Mouse (Mus musculus) heart, embryonic 14.5 days (tissue): ENCODE data around the gene Mysm1. TPM values are rescaled to one million over a fixed set of nuclear protein-coding genes. Genes with fewer than 3 reads are reported as not detected.

ENCODE experiments used
- ATAC-seq: fragments of 200-750 bp; cut with Nextera tagmentation; 2 replicates; pipeline ENCODE4 v1.8.0; 2017; ENCODE audit warnings: low read depth, moderate TSS enrichment; ENCODE audit not compliant: insufficient number of reproducible peaks, insufficient read depth, low FRiP score
- H3K27ac ChIP-seq, 2 experiments: fragments of 200-500 bp in 1 of 2; fragments of 300-500 bp in 1 of 2; sonication (generic) in 1 of 2; replicated peaks in 1 of 2; 2 replicates each; pipeline ENCODE4 v1.5.1; 2012 to 2014; ENCODE audit warnings: low read depth in 2 of 2, low read length in 2 of 2, control low read depth in 1 of 2, mild to moderate bottlenecking in 1 of 2, mixed read lengths in 1 of 2; ENCODE audit not compliant: control insufficient read depth in 1 of 2, insufficient read depth in 1 of 2
- H3K27me3 ChIP-seq: fragments of 300-500 bp; sonication (generic); 2 replicates; pipeline ENCODE4 v1.6.1; 2014; ENCODE audit warnings: mild to moderate bottlenecking, low read length, control low read depth; ENCODE audit not compliant: control insufficient read depth, insufficient read depth
- H3K36me3 ChIP-seq: fragments of 300-500 bp; sonication (generic); 2 replicates; pipeline ENCODE4 v1.6.1; 2014; ENCODE audit warnings: mild to moderate bottlenecking, control low read depth, low read length, mixed read lengths; ENCODE audit not compliant: control insufficient read depth, insufficient read depth
- H3K4me1 ChIP-seq, 2 experiments: fragments of 200-500 bp in 1 of 2; fragments of 300-500 bp in 1 of 2; sonication (generic) in 1 of 2; 2 replicates each; pipeline ENCODE4 v1.6.1; 2012 to 2014; ENCODE audit warnings: low read length in 2 of 2, control low read depth in 1 of 2, mixed read lengths in 1 of 2; ENCODE audit not compliant: control insufficient read depth in 2 of 2, insufficient read depth in 2 of 2
- H3K4me2 ChIP-seq: fragments of 300-500 bp; sonication (generic); 2 replicates; pipeline ENCODE4 v1.6.1; 2014; ENCODE audit warnings: mild to moderate bottlenecking, low read length
- H3K4me3 ChIP-seq, 2 experiments: fragments of 200-500 bp in 1 of 2; fragments of 300-500 bp in 1 of 2; sonication (generic) in 1 of 2; 2 replicates each; pipeline ENCODE4 v1.5.1; 2012 to 2014; ENCODE audit warnings: low read length in 2 of 2, mild to moderate bottlenecking in 2 of 2, control low read depth in 1 of 2, low read depth in 1 of 2, moderate library complexity in 1 of 2; ENCODE audit not compliant: control insufficient read depth in 1 of 2, insufficient read depth in 1 of 2
- H3K9ac ChIP-seq: fragments of 300-500 bp; sonication (generic); 2 replicates; pipeline ENCODE4 v1.6.1; 2014; ENCODE audit warnings: mild to moderate bottlenecking, low read length
- H3K9me3 ChIP-seq: fragments of 300-500 bp; sonication (generic); 2 replicates; pipeline ENCODE4 v1.6.1; 2016; ENCODE audit warnings: low read length, control low read depth; ENCODE audit not compliant: control insufficient read depth
- WGBS: fragments of 180-500 bp; shearing (Covaris S2); extraction: QIAGEN DNeasy Blood & Tissue Kit; methylation state at CpG from one replicate; pipeline ENCODE4 v1.1.7; 2014; 5-methylcytosine and 5-hydroxymethylcytosine counted together
- polyA plus RNA-seq: library from polyadenylated mRNA; unstranded; fragments of >200 nt; fragmentation: Nextera tagmentation; extraction: Ambion mirVana; gene quantifications from 2 replicates; pipeline ENCODE4 v1.2.1, GENCODE M21; 2014

The Mysm1 gene
- polyA plus RNA-seq, 1 experiment from 2014 or later, result 21.5 TPM

- no peak for ATAC-seq
- 85% methylated on average over 1 of the region's 1 CpGs for WGBS
- H3K9me3 ChIP-seq, result no peaks in the 10 kb centered on the region
Observed at GRCm38 (mm10) chr4:95012706-95013105, 33.8 kb upstream of the Mysm1 start.

GRCm38 (mm10) chr4:95012256-95012655, 33.4 kb upstream of the Mysm1 start:
- no peak overlapping the region for H3K9ac ChIP-seq
- H3K9me3 ChIP-seq, result no peaks in the 10 kb centered on the region
- ATAC-seq, result no peak
- H3K27me3 ChIP-seq, result no peaks in the 10 kb centered on the region
- H3K36me3 ChIP-seq, result no peaks in the 10 kb centered on the region
- H3K4me1 ChIP-seq, result no peaks in the 10 kb centered on the region
- no peak overlapping the region for H3K27ac ChIP-seq
- no peak overlapping the region for H3K4me2 ChIP-seq
- H3K4me3 ChIP-seq, result no peak overlapping the region

More at GRCm38 (mm10) chr4:95012706-95013105, 33.8 kb upstream of the Mysm1 start:
- Histone ChIP-seq H3K4me2 (no peak overlapping the region), H3K27me3 (no peaks in the 10 kb centered on the region), H3K4me3 (no peak overlapping the region), H3K9ac (no peak overlapping the region), H3K27ac (no peak overlapping the region), H3K36me3 (no peaks in the 10 kb centered on the region), H3K4me1 (no peaks in the 10 kb centered on the region)

GRCm38 (mm10) chr4:95008175-95009057, 29.5 kb upstream of the Mysm1 start:
- Histone ChIP-seq H3K4me2 (no peak overlapping the region), H3K9me3 (no peaks in the 10 kb centered on the region), H3K36me3 (no peaks in the 10 kb centered on the region), H3K4me1 (no peaks in the 10 kb centered on the region), H3K4me3 (no peak overlapping the region), H3K27ac (no peak overlapping the region), H3K27me3 (no peaks in the 10 kb centered on the region), H3K9ac (no peak overlapping the region)
- 40% methylated on average over 13 of the region's 13 CpGs for WGBS
- ATAC-seq, result no peak

- 66% methylated on average over 8 of the region's 8 CpGs for WGBS
- Histone ChIP-seq H3K9ac (no peak overlapping the region), H3K9me3 (no peaks in the 10 kb centered on the region), H3K36me3 (no peaks in the 10 kb centered on the region), H3K4me2 (no peak overlapping the region), H3K27me3 (no peaks in the 10 kb centered on the region), H3K4me3 (no peak overlapping the region), H3K27ac (no peak overlapping the region), H3K4me1 (no peaks in the 10 kb centered on the region)
- no peak for ATAC-seq
Observed at GRCm38 (mm10) chr4:95007759-95008158, 28.9 kb upstream of the Mysm1 start.

- Histone ChIP-seq H3K4me3 (no peak overlapping the region), H3K36me3 (no peaks in the 10 kb centered on the region), H3K9ac (no peak overlapping the region), H3K27ac (no peak overlapping the region), H3K9me3 (no peaks in the 10 kb centered on the region), H3K27me3 (no peaks in the 10 kb centered on the region), H3K4me2 (no peak overlapping the region), H3K4me1 (no peaks in the 10 kb centered on the region)
- WGBS, result 82% methylated on average over 6 of the region's 6 CpGs
- no peak for ATAC-seq
Observed at GRCm38 (mm10) chr4:95005251-95005830, 26.4 kb upstream of the Mysm1 start.

- Histone ChIP-seq H3K9me3 (no peaks in the 10 kb centered on the region), H3K36me3 (no peaks in the 10 kb centered on the region), H3K4me3 (no peak overlapping the region), H3K27me3 (no peaks in the 10 kb centered on the region), H3K27ac (no peak overlapping the region), H3K4me1 (no peaks in the 10 kb centered on the region), H3K4me2 (no peak overlapping the region), H3K9ac (no peak overlapping the region)
- 56% methylated on average over 6 of the region's 6 CpGs for WGBS
- ATAC-seq, result no peak
Observed at GRCm38 (mm10) chr4:95001043-95001775, 22.3 kb upstream of the Mysm1 start.

GRCm38 (mm10) chr4:95000147-95000546, 21.2 kb upstream of the Mysm1 start:
- H3K27ac ChIP-seq, result no peak overlapping the region
- no peak overlapping the region for H3K4me3 ChIP-seq
- no peaks in the 10 kb centered on the region for H3K9me3 ChIP-seq
- H3K4me1 ChIP-seq, result no peaks in the 10 kb centered on the region
- H3K4me2 ChIP-seq, result no peak overlapping the region
- no peak overlapping the region for H3K9ac ChIP-seq
- WGBS, result 95% methylated on average over 1 of the region's 1 CpGs
- no peaks in the 10 kb centered on the region for H3K36me3 ChIP-seq
- no peaks in the 10 kb centered on the region for H3K27me3 ChIP-seq
- ATAC-seq, result no peak
